Mouse (Mus musculus) brown adipose tissue, adult 24 weeks (tissue): ENCODE results near the gene Dpp3. TPM values are rescaled to one million over a fixed set of nuclear protein-coding genes. Genes with fewer than 3 reads are reported as not detected.
A peak's percentile ranks its signal among the peaks of the same experiment; 100 is the strongest.
"Not testable (repeated sequence)": the region's sequence is repeated elsewhere in the genome, so short reads cannot be mapped to it uniquely, and the experiment has no call there.

Experiments used
- H3K27ac ChIP-seq: fragments of 200-500 bp; replicated peaks from 2 replicates; pipeline ENCODE4 v1.5.1; 2012; ENCODE audit warnings: low read depth, mild to moderate bottlenecking, low read length
- H3K4me1 ChIP-seq: fragments of 200-500 bp; 2 replicates; pipeline ENCODE4 v1.6.1; 2012; ENCODE audit warnings: low read length, mixed read lengths; ENCODE audit not compliant: control insufficient read depth, insufficient read depth, insufficient read length
- H3K4me3 ChIP-seq: fragments of 200-500 bp; 2 replicates; pipeline ENCODE4 v1.5.1; 2012; ENCODE audit warnings: low read depth, mild to moderate bottlenecking, low read length, moderate library complexity; ENCODE audit not compliant: insufficient read depth
- polyA plus RNA-seq: library from polyadenylated mRNA; stranded (reverse); fragments of >200 nt; gene quantifications from 2 replicates; pipeline ENCODE4 v1.2.4, GENCODE M21; 2012; ENCODE audit not compliant: missing spikeins, insufficient read depth, insufficient read length

The Dpp3 gene
- 12.9 and 16.9 TPM in 2 replicates for polyA plus RNA-seq

DNA sequence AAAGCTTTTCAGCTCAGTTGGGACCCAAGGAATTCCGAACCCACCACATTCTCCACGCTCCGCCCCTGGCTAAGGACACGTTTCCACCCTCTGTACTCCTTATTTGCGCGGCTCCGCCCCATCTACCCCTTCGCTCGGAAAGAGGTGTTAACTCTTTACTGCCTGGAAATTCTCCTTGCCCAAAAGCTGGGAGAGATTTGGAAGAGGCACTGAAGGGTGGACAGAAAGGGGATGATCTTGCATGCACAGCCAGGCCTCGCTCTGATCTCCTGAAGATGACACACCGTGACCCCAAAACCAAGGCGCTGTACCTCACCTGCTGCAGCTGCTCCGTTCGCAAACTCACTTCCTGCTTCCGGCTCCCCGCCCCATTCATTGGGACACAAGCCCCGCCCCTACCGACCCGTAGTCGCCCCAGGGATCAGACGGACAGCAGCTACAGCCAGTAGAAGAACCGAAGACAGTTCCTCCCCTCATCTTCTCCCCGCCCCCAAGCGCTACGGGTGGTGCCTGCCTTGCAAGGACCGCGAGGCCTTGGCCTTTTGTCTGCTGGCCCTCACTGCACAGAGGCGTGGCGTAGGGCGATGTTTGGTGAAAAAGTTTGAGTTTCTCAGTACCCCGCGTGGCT lies at the start of gene Dpp3:
Gene Dpp3 (minus strand): TSS at position 384 of the 628 bp plus-strand sequence.
- Histone ChIP-seq H3K27ac (peak within 1 kb of the TSS; percentile 14; the same call in 1 of the 2 replicates), H3K4me1 (peaks cover 3% of the 10 kb centered on the region; the same call in 1 of the 2 replicates), H3K4me3 (peak within 1 kb of the TSS; percentile 81)

DNA sequence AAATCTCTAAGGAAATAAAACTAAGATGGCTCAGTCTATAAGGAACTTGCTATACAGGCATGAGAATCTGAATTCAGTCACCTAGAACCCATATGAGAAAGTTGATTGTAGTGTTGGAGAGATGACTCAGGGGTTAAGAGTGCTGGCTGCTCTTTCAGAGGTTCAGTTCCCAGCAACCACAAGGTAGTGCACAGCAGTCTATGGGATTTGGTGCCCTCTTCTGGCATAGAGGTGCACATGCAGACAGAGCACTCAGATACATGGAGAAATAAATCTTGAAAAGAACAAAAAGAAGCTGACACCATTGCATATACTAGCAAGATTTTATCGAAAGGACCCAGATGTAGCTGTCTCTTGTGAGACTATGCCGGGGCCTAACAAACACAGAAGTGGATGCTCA lies 40.1 kb upstream of the Dpp3 start:
- H3K4me1 ChIP-seq = no peaks in the 10 kb centered on the region
- H3K27ac ChIP-seq = no peak overlapping the region
- no peak overlapping the region for H3K4me3 ChIP-seq

DNA sequence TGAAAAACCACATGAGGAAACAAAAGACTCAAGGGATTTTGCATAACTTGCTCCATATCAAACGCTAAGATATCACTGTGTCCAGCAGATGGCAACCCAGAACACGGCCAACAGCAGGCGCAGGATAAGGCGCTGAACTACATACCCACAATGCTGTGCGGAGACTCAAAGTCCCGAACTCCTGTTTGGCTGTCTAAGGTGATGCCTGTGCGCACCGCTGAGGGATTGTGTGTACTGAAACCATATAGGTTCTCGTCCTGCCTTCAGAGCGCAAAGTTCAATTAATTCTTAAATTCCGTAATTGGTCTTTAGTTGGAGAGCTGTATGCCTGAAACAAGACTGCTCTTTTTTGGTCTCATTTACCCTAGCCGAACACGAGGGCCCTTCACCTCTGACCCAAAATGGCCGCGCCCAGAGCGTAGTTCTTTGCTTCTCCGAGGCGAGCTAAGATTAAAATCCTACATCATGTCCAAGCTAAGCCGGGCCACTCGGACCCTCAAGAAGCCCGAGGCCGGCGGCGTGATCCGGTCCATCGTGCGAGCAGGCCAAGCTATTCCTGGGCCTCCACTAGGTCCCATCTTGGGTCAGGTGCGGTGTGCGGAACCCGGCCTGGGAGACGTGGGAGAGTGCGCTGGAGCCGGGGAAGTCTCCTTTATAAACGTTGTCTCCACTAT lies 34.0 kb upstream of the Dpp3 start, which contains the start of gene Mrpl11:
Gene Mrpl11 (plus strand): TSS at position 220 of the 674 bp plus-strand sequence.
- Histone ChIP-seq H3K4me3 (peak within 1 kb of the TSS; percentile 83), H3K27ac (peak within 1 kb of the TSS; percentile 95), H3K4me1 (no peaks in the 10 kb centered on the region)

GRCm38 (mm10) chr19:4948641-4949040 lies 20.6 kb upstream of the Dpp3 start:
- H3K4me3 ChIP-seq, H3K27ac ChIP-seq, H3K4me1 ChIP-seq: not testable (repeated sequence)

DNA sequence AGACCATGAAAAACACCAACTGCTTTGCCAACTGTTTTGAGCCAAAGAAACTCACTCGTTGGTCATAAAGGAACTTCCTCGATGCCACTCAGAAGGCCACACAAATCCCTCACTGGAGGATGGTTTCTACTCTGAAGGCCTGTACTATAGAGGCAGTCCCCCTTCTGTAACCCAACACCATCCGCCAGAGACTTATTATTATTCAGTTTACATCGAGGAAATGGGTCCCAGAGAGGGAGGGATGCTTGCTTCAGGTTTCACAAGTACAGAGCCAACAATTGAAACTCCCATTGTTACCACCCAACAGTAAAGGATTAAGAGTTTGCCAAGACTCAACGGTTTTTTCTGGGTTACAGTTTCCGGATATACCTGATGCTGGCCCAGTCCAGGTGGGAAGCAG lies 17.5 kb upstream of the Dpp3 start:
- H3K4me3 ChIP-seq = no peak overlapping the region
- no peaks in the 10 kb centered on the region for H3K4me1 ChIP-seq
- no peak overlapping the region for H3K27ac ChIP-seq

- Histone ChIP-seq H3K4me1 (no peaks in the 10 kb centered on the region), H3K4me3 (peak overlapping the region; percentile 57), H3K27ac (no peak overlapping the region)
Measured at GRCm38 (mm10) chr19:4943253-4943588, 15.1 kb upstream of the Dpp3 start.

GRCm38 (mm10) chr19:4942551-4943252 lies 14.6 kb upstream of the Dpp3 start, which contains the start of gene Peli3:
Peli3 (minus strand) TSS chr19:4943127.
- Histone ChIP-seq H3K4me3 (peak within 1 kb of the TSS; percentile 57), H3K4me1 (no peaks in the 10 kb centered on the region), H3K27ac (no peak within 1 kb of the TSS)

GRCm38 (mm10) chr19:4937444-4938310 lies 9.6 kb upstream of the Dpp3 start:
- Histone ChIP-seq H3K4me3 (no peak overlapping the region), H3K27ac (no peak overlapping the region), H3K4me1 (no peaks in the 10 kb centered on the region)

- H3K4me3 ChIP-seq = no peak overlapping the region
- no peaks in the 10 kb centered on the region for H3K4me1 ChIP-seq
- no peak overlapping the region for H3K27ac ChIP-seq
Measured at GRCm38 (mm10) chr19:4936896-4937295, 8.8 kb upstream of the Dpp3 start.

DNA sequence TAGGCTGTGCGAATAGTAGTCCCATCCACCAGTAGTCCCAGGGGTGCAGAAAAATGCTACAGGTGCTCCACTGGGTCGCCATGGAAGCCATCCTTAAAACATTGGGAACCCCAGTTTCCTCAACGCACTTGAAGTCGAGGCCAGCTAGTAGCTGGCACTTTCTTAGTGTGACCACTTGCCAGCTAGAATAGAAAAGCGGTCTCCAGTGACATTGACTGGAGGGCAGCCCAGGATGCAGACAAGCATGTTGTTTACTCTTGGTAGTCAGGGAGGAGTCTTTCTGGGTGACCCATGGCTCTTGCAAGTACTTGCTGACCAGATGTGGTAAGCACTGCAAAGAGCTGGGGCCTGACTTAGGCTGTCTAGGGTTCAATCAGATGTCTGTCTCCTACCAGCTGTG lies 694 bp upstream of the Dpp3 start:
- Histone ChIP-seq H3K4me1 (peaks cover 3% of the 10 kb centered on the region; the same call in 1 of the 2 replicates), H3K4me3 (no peak overlapping the region), H3K27ac (no peak overlapping the region)

- Histone ChIP-seq H3K27ac (no peak overlapping the region), H3K4me3 (no peak overlapping the region), H3K4me1 (peaks cover 3% of the 10 kb centered on the region; the same call in 1 of the 2 replicates)
Measured at GRCm38 (mm10) chr19:4925121-4925860, 2.8 kb downstream of the Dpp3 start.

DNA sequence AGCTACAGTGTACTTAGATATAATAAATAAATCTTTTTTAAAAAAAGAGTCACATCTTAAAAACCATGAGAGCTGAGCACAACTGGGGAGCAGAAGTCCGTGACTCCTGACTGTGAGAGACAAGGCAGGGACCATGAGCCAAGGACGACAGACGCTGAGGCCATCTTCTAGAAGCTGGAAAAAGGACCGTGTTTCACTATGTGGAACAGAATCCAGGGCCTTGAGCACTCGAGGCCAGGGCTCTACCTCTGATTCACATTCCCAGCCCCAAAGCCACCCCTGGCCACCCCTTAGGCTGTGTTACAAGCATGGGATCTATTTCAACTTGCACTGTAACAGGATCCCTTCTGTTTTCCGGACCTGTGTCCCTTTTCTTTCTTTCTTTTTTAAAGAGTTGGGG lies 8.4 kb downstream of the Dpp3 start:
- no peak overlapping the region for H3K27ac ChIP-seq
- H3K4me1 ChIP-seq = no peaks in the 10 kb centered on the region
- H3K4me3 ChIP-seq = no peak overlapping the region

DNA sequence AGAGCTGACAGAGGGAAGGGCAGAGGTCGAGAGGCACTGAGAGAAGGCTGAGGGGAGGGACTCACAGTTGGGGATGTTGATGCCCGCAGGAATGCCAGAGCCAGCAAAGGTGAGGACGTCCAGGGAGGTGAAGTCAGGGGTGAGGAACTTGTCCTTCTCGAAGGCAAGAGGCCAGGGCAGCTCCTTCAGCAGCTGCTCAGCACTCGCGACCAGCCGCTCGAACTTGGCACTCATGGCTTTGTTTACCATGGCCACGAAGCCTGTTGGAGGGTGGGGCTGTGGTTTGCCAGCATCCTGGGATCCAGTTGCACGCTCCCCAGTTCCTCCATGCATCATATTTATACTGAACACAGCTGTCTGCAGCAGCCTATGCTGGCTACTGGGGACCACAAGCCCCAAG lies 11.3 kb downstream of the Dpp3 start:
- no peak overlapping the region for H3K4me3 ChIP-seq
- H3K27ac ChIP-seq = no peak overlapping the region

GRCm38 (mm10) chr19:4915924-4916603 lies 12.0 kb downstream of the Dpp3 start:
- Histone ChIP-seq H3K4me3 (no peak overlapping the region), H3K4me1 (no peaks in the 10 kb centered on the region), H3K27ac (no peak overlapping the region)

More for the DNA sequence above, 11.3 kb downstream of the Dpp3 start:
- H3K4me1 ChIP-seq = no peaks in the 10 kb centered on the region
